Mouse (Mus musculus) spleen, postnatal 14 days (tissue): ENCODE data around the gene Smim24.

ENCODE experiments used
- DNase-seq, 2 experiments: peaks; one replicate each; pipeline ENCODE4 v3.0.0; 2021 to 2022; ENCODE audit warnings: low spot score in 2 of 2

Smim24 gene

DNA sequence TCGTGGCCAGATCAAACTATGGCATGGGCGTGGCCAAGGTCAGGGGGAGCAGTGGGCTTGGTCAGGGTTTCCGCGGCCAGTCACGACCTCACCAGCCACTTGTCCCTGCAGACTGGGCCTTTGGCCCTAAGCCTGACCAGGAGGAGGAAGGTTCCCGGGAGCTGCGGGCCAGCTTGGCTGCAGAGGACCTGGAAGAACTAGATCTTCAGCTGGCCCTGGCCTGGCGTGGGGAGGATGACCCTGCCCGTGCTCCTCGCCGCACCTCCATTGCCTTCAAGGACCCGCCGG is 2.2 kb upstream of the Smim24 start:
- DNase-seq, result no peak

DNA sequence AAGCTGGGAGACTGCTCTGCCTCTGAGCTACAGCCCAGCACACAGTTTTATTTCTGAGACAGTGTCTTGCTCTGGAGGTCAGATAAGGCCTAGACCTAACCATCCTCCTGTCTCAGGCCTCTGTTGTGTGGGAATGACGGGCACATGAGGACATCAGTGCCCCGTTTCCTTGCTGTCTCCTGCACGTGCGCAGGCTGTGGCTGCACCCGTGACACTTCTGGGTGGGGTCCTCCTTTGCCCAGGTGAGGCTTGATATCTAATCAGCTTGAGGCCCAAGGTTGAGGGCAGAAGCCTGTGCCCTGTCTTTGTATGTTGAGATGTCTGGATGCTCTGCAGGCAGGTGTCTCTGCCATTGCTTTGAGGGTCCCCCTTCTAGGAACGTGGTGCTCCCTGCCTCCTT is 581 bp upstream of the Smim24 start:
- DNase-seq, result no peak

DNA sequence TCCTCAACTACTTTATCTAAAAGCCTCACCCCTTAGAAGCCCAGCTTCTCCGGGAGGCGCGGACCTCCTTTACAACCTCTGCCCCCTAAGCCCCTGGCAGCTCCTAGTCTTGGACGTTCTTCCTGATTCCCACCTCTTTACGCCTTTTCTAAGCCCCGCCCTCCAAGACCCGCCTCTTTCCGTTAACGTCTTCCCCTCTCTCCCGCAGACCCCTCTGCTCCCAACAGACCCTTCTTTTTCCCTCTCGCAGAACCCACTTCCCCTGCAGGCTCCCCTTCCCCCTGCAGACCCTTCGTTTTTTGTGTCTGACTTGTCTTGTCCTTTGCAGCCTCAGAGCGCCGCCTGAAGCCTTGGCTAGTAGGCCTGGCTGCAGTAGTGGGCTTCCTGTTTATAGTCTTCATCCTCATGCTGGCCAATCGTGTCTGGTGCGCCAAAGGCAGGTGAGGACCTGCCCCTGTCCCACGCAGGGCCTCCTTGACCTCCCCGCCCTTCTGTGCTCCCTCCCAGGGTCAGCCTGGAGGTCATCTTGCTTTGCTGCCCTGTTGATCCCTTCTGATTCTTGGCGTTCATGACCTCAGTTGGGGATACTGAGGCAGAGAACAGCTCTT is 709 bp downstream of the Smim24 start:
- no peak for DNase-seq

DNA sequence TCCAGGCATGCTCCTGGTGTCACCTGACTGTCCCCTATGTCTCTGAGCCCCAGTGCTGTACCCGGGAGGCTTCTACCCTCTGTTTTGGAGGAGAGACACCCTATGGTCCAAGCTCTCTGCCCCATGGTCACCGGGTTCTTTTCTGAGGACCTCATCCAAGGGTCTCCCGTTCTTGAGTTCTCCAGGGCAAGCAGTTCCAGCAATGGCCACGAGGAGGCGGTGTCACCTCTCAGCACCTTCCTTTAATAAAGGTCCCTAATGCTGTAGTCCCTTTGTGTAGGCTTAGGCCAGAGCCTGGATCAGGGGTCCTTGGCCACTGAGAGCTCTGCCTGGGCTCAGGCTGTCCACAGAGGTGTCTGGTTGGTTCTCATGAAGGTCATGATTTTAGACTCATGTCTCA is 2.3 kb downstream of the Smim24 start:
- peak; percentile 57 to 75 for DNase-seq

DNA sequence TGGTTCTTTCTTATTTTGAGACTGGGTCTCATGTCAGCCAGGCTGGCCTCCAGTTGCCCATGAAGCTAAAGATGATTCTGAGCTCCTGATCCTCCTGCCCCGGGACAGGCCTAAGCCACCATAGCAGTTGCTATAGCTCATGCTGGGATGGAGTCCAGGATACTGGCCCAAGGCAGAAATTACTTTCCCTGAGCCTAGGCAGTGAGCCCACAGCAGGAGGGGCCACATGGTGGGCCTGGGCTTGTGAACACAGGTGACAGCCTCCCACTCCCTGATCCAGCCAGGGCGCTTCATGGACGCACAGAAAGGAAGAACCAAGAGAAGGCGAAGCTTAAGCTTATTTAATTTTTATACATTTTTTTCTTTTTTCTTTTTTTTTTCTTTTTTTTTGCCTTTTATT is 3.0 kb downstream of the Smim24 start:
- DNase-seq, result no peak

DNA sequence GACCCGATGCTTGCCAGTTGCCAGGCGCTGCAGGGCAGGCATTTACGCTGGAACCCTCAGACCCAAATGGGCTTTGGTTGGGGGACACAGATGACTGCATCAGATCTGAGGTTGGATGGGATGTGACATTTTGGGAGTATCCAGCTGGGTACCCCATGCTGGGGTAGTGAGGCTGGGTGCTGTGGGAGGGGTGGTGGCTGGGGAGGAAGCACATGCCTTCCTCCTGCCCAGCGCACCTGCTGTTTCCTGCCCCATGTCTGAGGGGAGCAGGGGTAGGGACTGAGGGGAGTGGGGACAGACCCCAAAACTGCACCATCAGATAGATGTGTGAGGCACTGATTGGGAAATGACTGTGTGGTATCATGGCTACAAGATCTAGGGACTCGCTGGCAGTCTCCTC is 3.9 kb downstream of the Smim24 start:
- DNase-seq, result no peak

DNA sequence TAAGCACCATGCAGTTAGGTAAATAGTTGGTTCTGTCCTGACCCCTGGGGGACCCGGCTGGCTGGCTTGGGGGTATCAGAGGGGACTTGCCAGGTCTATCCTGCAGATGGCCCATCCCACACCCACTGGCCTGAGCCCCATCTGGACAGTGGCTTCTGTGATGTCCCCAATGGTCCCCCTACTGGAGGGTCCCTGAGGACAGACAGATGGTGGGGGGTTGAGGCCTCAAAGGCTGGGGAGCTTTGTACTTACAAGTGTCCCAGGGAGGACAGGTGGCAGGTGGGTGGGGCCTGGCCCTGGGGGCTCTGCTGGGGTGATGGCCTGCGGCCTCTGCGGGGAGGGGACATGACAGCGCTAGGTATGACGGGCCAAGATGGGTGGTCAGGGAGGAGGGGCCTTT is 6.4 kb downstream of the Smim24 start:
- DNase-seq, result no peak

DNA sequence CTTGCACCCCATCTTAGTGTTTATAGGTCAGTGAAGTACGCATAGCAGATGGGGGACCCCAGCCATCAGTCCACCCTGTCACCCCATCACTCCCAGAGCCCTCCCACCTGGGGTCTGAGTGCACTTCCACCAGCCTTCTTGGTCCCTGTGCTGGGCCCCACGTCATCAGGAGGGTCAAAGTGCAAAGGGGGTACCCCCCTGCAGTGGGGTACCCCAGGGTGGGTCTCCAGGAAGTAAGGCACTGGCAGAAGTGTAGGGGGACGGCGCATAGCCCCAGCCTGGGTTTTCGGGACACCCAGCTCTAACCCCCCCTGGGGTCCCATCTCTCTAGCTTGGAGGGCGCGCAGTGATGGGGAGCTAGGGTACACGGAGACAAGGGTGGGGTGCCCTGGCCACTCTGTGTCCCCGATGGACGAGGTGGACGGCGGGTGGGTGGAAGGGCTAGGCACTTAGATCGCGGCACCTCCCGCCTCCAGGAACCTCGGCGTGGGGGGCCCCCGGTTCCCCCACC is 7.0 kb downstream of the Smim24 start:
- DNase-seq, result no peak

DNA sequence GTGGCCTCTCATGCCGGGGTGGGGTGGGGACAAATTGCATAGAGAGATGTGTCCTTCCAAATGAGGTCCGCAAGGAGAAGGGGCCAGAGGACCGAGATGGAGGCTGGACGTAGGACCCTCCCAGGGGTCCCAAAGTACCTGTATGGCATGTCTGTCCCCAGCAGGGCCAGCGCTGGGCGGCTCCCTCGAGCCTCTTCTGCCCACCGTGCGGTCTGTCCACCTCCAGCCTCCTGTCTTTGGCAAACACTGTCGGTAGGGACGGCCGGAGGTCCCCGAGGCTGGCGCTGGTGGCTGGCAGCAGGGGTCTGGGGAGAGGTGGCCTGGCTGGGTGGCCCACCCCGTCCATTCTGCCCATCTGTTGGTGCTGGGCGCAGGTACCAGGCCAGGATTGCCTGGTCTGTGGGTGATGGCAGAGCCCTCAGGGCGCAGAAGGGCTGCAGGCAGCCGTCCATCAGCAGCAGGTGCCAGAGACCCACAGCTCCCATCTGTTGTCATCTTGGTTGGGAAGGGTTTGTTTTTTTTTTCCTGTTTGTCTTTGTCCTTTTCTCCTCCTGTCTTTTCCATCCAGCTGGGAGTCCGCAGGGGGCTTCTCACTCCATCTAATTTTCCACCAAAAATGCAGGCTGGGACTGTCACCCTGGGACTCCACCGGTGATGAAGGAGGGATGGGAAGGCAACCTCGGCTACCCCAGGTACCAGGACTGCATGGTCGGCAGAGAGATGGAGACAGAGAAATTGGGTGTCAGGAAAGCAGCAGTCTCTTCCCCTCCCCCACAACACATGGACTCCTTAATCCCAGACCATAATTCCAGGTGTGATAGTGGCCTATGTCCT is 7.7 kb downstream of the Smim24 start:
- no peak for DNase-seq

DNA sequence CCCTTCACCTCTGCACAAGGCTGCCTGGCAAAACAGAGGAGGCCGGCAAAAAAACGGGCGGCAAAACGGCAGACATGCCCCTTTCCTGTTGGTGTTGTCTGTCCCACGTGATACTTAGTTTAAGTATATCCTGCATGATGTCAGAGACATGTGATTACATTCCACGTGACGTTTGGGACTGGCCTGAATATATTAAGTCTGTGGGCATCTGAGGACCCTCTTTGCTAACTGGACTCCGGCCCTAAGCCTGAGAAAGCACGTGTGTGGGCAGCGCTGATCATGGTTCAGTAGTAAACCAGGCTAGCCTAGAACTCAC is 8.3 kb downstream of the Smim24 start:
- no peak for DNase-seq

DNA sequence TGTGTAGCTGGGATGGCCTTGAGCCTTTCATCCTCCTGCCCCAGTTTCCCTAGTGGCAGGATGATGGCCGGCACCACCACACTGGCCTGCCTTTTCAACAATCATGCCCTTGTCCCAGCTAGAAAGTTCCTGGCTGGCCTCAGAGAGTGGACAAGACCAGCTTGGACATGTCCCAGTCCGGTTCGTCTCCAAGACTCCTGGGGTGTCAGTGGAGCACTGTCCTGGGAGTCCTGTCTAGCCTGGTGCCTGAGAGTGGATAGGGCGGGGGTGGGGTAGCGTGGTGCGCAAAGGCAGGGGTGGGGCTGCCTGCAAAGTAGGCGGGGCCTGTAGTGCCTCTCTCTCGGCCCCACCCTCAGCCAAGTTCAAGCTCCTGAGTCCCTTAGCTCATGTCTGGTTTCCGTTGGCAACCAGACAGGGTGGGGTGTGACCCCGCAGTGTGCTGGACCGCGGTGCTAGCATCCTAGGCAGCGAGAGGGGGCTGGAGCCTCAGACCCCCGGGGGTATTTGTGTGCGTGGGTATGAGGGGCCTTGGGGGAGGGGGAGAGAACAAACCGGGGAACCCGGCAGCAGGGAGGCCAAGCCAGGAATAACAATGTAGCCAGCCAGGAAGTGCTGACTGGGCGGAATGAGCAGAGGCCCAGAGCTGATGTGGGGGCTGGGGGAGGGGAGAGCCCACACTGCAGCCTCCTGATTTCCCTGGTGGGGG is 8.8 kb downstream of the Smim24 start:
- no peak for DNase-seq

DNA sequence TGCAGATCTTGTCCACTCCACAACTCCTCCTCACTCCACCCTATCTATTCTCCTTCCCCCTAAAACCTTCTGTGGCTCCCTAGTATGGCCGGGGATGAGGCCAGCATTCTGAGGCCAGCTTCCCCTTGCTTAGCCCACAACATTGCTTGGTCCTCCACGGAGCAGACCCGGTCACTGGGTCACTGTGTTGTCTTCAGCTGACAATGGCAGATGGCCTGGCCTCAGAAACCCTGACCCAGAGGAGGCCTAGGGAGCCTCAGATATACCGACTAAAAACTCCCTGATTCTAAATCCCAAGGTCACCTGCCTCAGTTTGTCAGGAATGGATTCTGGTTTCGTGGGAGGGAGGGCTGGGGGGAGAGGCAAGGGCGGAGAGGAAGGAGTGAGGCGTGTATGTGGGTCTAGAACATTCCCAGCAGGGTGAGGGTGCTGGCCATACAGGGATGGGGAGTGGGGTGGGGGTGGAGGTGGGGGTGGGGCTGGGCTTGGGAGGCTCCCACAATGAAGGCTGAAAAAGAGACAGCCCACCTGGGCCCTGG is 9.4 kb downstream of the Smim24 start:
- no peak for DNase-seq

DNA sequence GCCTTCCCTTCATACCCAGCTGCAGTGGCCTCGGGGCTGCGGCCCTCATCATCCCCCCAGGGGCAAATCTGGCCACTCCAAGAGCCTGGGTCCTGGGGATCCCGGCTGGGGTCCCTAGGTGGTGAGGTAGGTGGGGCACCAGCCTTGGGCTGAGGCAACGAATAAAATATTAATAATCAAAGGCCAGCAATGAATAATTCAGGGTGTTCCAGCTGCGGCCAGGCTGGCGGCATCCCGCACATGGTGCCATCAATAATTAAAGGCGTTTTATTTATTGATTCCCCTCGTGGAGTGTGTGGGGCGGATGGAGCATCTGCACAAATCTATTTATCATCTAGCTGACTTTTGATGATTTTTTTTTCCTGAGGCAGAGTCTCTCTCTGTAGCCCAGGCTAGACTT is 10.7 kb downstream of the Smim24 start:
- DNase-seq, result no peak

DNA sequence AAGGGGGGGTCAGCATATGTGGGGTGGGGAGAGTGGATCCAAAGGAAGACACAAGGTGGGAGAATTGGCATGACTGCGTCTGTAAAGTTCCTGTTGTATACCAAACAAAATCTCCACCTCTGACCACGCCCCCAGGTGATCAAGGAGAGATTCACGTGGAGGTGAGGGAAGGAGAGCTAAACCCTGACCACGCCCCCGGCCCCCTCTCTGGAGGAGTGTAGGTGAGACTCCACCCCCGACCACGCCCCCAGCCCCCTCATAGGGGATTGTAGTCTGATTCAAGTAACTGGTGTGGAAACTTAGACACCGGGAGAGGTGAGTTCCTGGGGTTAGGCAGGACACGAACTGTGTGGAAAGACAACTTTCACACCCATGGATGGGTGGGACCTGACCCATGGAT is 11.2 kb downstream of the Smim24 start:
- no peak for DNase-seq

DNA sequence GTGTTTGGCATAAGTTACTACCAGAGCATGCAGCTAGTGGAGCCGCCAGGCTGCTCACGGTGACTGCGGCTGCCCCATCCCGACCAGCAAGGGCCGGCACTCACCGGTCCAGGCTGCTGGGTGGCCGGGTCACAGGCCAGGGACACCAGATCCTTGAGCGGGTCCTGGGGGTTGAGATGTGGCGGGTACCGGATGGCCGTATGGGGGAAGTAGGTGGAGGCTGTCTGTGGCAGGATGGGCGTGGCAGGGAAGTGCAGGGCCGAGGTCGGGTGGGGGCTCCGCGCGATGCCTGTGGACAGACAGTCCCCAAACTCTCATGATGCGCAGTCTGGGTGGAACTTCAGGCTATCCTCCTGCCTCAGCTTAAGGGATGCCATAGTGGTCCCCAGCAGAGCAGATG is 11.9 kb downstream of the Smim24 start:
- DNase-seq, result no peak

DNA sequence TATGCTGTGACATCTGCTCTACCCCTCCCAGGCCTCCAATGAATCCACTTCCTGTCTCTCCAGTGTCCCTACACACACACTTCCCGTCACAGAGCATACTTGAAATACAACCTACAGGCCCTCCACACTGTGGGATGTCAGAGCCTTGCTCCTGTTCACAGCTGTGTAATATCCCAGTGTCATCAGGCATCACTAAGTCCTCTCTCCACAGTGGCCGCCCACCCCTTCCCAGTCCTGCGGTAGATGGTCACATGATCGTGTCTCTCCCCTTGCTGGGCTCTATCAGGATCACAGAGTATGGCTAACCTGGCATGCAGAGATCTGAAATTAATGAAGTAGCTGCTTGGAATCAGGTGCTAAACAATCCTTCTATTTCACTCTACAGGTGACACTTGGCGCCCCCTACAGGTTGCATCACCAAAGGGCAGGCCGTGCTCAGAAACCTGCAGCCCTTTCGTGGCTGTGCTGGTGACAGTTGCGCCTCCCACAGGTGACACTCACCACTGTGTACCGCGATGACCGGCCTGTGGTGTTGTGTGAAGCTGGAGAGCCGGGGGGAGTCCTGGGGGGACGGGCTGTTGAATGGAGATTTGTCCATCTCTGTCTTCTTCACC is 12.8 kb downstream of the Smim24 start:
- DNase-seq, result peak; percentile 49 to 75

DNA sequence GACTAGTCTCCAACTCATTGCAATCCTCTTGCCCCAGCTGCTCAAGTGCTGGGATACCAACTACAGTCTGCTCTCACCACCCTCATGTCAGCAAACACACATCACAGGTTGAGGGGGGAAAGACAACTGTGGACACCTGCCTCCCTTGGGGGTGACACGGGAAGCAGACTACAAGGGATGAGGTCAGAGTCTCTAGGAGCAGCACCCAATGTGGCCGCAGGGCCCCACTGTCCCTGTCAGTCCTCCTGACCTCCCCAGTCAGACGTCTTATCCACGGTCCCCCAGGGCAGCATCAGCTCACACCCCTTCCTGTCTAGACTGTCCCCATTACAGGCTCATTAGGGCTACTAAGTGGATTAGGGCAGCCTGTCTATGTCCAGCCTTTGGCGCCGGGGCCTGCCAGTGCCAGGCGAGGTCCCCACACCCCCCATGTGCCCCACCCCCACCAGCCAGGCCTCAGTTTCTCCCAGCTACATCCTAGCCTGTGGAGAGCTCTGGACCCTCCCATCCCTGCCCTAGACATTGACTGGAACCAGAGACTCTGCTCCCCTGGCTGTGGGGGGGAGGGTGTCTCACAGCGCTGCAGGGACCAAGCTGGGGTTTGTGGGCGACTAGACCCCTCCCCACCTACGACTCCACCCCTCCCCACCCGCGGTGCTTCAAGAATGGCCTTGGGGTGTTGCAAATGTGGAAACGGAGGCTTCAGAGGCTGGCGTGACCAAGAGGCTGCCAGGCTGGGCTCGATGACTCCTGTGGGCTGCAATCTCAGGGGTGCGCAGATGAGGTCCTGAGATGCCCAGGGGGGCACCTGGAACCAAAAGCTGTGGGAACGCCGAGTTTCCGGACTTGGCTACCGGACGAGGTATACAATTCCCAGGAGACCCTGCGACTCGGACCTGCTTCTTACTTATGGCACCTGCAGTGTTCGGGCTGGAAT is 13.9 kb downstream of the Smim24 start:
- no peak for DNase-seq

DNA sequence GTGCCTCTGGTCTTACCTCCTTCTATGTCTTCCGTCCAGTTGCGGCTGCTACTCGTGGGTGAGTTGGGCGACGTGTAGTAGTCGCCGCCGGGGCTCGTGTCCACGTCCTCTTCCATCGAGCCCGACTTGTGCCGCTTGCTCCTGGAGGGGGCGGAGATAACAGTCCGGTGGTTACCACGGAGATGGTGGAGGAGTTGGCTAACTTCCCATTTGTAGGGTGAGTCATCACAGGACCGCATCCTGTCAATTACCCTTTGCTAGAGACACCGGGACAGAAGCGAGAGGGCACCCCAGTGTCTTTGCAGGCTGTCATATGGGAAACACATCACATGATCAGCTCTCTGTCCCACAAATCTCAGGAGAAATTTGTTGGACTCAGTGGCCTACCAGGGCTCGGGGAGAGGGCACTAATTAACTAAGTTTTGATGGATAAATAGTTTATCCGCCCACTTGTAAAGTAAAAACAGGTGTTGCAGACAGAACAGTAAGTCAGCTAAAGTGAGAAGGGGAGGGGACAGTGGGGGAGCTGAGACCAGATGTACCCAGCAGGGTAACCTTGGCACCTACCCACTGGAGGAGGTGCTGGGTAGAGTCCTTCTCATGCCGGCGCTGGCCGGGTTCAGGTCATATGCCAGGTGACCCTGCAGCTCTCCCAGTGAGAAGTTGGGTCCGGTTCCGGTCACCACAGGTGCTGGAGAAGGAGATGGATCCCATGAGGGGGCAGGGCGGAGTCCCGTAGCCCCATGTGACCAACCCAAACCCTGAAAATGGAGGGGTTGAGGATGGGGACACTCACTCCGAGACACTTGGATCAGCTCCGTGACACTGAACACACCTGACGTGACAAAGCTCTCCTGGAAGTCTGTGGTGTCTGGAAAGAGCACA is 14.9 kb downstream of the Smim24 start:
- DNase-seq, result peak in 1 of 2 experiments; percentile 45

DNA sequence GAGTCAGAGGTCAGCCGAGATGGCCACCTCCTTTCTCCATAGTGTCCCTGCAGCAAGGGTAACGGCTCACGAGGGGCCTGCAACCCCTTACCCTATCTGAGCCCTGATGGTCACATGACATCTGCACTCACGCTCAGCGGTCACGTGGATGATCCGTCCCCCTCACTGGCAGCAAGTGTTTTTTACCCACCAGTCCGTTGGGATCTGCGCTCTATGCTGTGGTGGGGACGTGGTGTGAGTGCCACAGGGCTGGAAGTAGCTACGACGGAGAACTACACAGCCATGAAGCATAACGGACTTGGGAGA is 15.5 kb downstream of the Smim24 start:
- DNase-seq, result no peak

DNA sequence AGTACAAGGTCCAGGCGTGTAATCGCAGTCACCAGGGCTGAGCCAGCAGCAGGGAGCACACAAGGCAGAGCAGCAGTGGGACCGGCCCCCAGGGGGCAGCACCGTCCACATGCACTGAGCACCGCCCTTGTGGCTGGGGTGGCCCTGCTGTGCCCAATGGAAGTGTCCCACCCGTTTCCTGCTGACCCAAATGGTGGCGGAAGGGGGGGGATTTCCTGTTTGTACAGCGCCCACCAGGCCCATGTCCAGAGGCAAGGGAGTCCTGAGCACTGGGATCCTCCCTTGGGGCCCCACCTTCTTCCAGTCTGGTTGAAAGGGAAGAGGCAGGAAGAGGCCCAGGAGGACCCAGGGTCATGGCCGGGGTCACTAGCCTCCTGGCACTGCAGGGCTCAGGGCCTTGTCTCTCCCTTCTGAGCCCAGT is 16.0 kb downstream of the Smim24 start:
- DNase-seq, result peak; percentile 62 to 78
